Comparison of ENCODE assay signal across 8 mouse cellular contexts in the genomic region with DNA sequence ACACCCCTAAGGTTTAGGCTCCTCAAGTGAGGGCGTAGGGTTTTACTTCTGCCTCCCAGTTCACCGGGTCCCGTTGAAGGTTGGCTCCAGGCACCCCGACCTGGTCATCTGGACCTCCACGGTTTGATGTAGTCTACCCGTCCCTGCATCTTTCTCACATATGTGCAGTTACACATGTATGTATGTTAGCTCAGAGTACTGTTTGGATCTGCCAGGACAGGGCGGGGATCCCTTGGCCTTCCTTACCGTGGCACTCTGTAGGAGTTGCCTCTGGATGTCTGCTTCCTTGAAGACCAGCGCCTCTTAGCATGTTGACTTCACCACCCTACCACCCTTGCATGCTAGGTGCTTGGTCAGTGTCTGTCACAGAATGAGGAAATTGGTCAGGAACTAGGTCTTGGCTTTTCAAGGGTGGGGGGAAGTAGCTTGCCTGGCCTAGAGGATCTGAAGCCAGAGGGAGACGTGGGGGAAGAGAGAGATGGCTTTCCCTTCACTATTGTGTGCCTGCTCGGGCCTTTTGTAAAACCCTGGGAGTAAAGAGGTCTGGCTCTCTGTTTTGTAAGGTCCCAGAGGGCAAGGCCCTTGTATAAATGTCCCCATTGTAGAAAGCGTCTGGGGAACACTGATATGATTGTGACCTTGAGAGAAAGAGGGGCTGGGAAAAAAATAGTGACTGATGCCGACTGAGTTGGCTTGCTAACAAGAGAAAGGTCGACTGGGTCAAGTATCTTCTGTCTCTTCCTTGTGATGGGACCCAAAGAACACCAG. TPM values are rescaled to one million over a fixed set of nuclear protein-coding genes. Genes with fewer than 3 reads are reported as not detected.
DNase-seq lines count a peak whose midpoint lies in the region; ATAC-seq lines count a peak whose summit lies in the region.

No protein-coding gene starts in this region.

- WGBS in embryonic facial prominence, embryonic 11.5 days, result 12% methylated on average over 14 of the region's 14 CpGs
- WGBS in limb, embryonic 11.5 days, result 27% methylated on average over 14 of the region's 14 CpGs

- intact Hi-C loops in heart, postnatal 14 days (cut with DNase I), result loop anchor here (5.0 kb wide), 2 partner anchors 42 to 93 kb away; a partner anchor contains a TSS

- peak overlapping the region; percentile 58 for H3K4me3 ChIP-seq in embryonic facial prominence, embryonic 11.5 days (ENCODE audit: low read depth, low read length)
- H3K4me3 ChIP-seq in limb, embryonic 11.5 days (ENCODE audit: low read depth, low read length), result peak overlapping the region; percentile 79

- peaks cover 6% of the 10 kb centered on the region for H3K4me1 ChIP-seq in embryonic facial prominence, embryonic 11.5 days (ENCODE audit: control insufficient read depth, insufficient read depth, low read length)
- peaks cover 6% of the 10 kb centered on the region; the same call in 1 of the 2 replicates for H3K4me1 ChIP-seq in limb, embryonic 11.5 days (ENCODE audit: control insufficient read depth, insufficient read depth, low read length)

- H3K36me3 ChIP-seq in embryonic facial prominence, embryonic 11.5 days (replicated peaks; ENCODE audit: control insufficient read depth, insufficient read depth, low read depth, low read length), result peaks cover 3% of the 10 kb centered on the region; the same call in 1 of the 2 replicates
- H3K36me3 ChIP-seq in limb, embryonic 11.5 days (ENCODE audit: control insufficient read depth, insufficient read depth, low read length), result no peaks in the 10 kb centered on the region; the same call in 1 of the 2 replicates

- peak; percentile 22 for DNase-seq in retina, embryonic 14.5 days (ENCODE audit: low spot score)
- DNase-seq in retina, postnatal 1 day, result no peak
- DNase-seq in embryonic facial prominence, embryonic 11.5 days (ENCODE audit: low spot score), result peak; percentile 27
- peak; percentile 21 to 34 for DNase-seq in heart, postnatal 14 days
- DNase-seq in limb, embryonic 11.5 days (ENCODE audit: low spot score), result no peak
- peak; percentile 39 for DNase-seq in mesoderm, embryonic 11.5 days (ENCODE audit: low read depth, low spot score)
- no peak for DNase-seq in right cerebral cortex, adult 18-20 months
- DNase-seq in right cerebral cortex, postnatal 25 days, result no peak

- no peaks in the 10 kb centered on the region for H3K9me3 ChIP-seq in embryonic facial prominence, embryonic 11.5 days (replicated peaks; ENCODE audit: control insufficient read depth, low read length)
- H3K9me3 ChIP-seq in limb, embryonic 11.5 days (ENCODE audit: control insufficient read depth, low read length), result no peaks in the 10 kb centered on the region

- H3K4me2 ChIP-seq in embryonic facial prominence, embryonic 11.5 days (ENCODE audit: low read depth, low read length), result peak overlapping the region; percentile 73
- peak overlapping the region; percentile 92 for H3K4me2 ChIP-seq in limb, embryonic 11.5 days (ENCODE audit: low read depth, severe bottlenecking)

- H3K27me3 ChIP-seq in embryonic facial prominence, embryonic 11.5 days (ENCODE audit: control insufficient read depth, insufficient read depth, low read length), result no peaks in the 10 kb centered on the region
- H3K27me3 ChIP-seq in limb, embryonic 11.5 days (ENCODE audit: control insufficient read depth, insufficient read depth, low read length), result no peaks in the 10 kb centered on the region

- H3K27ac ChIP-seq in embryonic facial prominence, embryonic 11.5 days (replicated peaks; ENCODE audit: low read depth, low read length), result peak overlapping the region; percentile 98
- H3K27ac ChIP-seq in limb, embryonic 11.5 days (replicated peaks; ENCODE audit: low read depth, low read length), result peak overlapping the region; percentile 99

- H3K9ac ChIP-seq in embryonic facial prominence, embryonic 11.5 days (replicated peaks; ENCODE audit: low read length), result peak overlapping the region; percentile 91
- peak overlapping the region; percentile 94 for H3K9ac ChIP-seq in limb, embryonic 11.5 days (ENCODE audit: low read length)

- peak; percentile 30; the same call in 1 of the 2 replicates for ATAC-seq in embryonic facial prominence, embryonic 11.5 days (replicated peaks; ENCODE audit: insufficient number of reproducible peaks, low FRiP score, low TSS enrichment, low read depth)
- 0 out of 2 replicates have a peak, but pooled peaks have one; percentile 13 for ATAC-seq in limb, embryonic 11.5 days (ENCODE audit: insufficient number of reproducible peaks, low FRiP score, low TSS enrichment, low read depth)

RNA-seq across cellular contexts. Expression of a gene that starts 0.9 kb away (rescaled TPM):
- polyA plus RNA-seq in embryonic facial prominence, embryonic 11.5 days (2014; fragmentation: Nextera tagmentation; extraction: Ambion mirVana), result 26.8 and 26.9 TPM in 2 replicates
- 10 to 100 TPM; 27.8 to 32.4 TPM for total RNA-seq in heart, postnatal 14 days (2021)
- 35.4 and 35.5 TPM in 2 replicates for polyA plus RNA-seq in limb, embryonic 11.5 days (2014; fragmentation: Nextera tagmentation; extraction: Ambion mirVana)

RNA-seq across cellular contexts. Expression of a gene that starts 39.7 kb away (rescaled TPM):
- 9.9 and 10.5 TPM in 2 replicates for polyA plus RNA-seq in embryonic facial prominence, embryonic 11.5 days (2014; fragmentation: Nextera tagmentation; extraction: Ambion mirVana)
- 1 to 10 TPM; 1.6 to 2.0 TPM for total RNA-seq in heart, postnatal 14 days (2021)
- polyA plus RNA-seq in limb, embryonic 11.5 days (2014; fragmentation: Nextera tagmentation; extraction: Ambion mirVana), result 6.5 and 6.8 TPM in 2 replicates

RNA-seq across cellular contexts. Expression of a gene that starts 42.2 kb away (rescaled TPM):
- polyA plus RNA-seq in embryonic facial prominence, embryonic 11.5 days (2014; fragmentation: Nextera tagmentation; extraction: Ambion mirVana), result 1,289 and 1,347 TPM in 2 replicates
- total RNA-seq in heart, postnatal 14 days (2021), result 100 to 1,000 TPM; 278 to 293 TPM
- 1,283 and 1,338 TPM in 2 replicates for polyA plus RNA-seq in limb, embryonic 11.5 days (2014; fragmentation: Nextera tagmentation; extraction: Ambion mirVana)

RNA-seq across cellular contexts. Expression of a gene that starts 42.7 kb away (rescaled TPM):
- 6.4 and 8.3 TPM in 2 replicates for polyA plus RNA-seq in embryonic facial prominence, embryonic 11.5 days (2014; fragmentation: Nextera tagmentation; extraction: Ambion mirVana)
- total RNA-seq in heart, postnatal 14 days (2021), result 10 to 100 TPM; 77.8 to 79.6 TPM
- polyA plus RNA-seq in limb, embryonic 11.5 days (2014; fragmentation: Nextera tagmentation; extraction: Ambion mirVana), result 3.0 and 4.1 TPM in 2 replicates

Comparison
In these comparisons a context has a peak if more than half of its experiments do, and no peak if none do; other contexts are left out.
1. DNase-seq: peak in retina, embryonic 14.5 days (single experiment), embryonic facial prominence, embryonic 11.5 days (single experiment), heart, postnatal 14 days (2 of 2) and mesoderm, embryonic 11.5 days (single experiment); none in retina, postnatal 1 day (single experiment), limb, embryonic 11.5 days (single experiment), right cerebral cortex, adult 18-20 months (single experiment) and right cerebral cortex, postnatal 25 days (single experiment).